Mouse (Mus musculus) bone marrow macrophage, adult 2 months (primary cell): Measurements from ENCODE around the gene Cyp2w1. TPM values are rescaled to one million over a fixed set of nuclear protein-coding genes. Genes with fewer than 3 reads are reported as not detected.
A peak's percentile ranks its signal among the peaks of the same experiment; 100 is the strongest.

Experiments
- H3K27ac ChIP-seq: 2 replicates; pipeline ENCODE4 v1.5.1; 2012; ENCODE audit warnings: low read depth, low read length; ENCODE audit not compliant: insufficient read depth
- H3K4me1 ChIP-seq: 2 replicates; pipeline ENCODE4 v1.6.1; 2012; ENCODE audit warnings: low read length; ENCODE audit not compliant: control insufficient read depth, insufficient read depth
- H3K4me3 ChIP-seq: 2 replicates; pipeline ENCODE4 v1.5.1; 2012; ENCODE audit warnings: mild to moderate bottlenecking, low read length, moderate library complexity; ENCODE audit not compliant: insufficient read depth
- CTCF ChIP-seq: IDR thresholded peaks from 2 replicates; pipeline ENCODE4 v1.5.1; 2012; ENCODE audit warnings: low read depth, mild to moderate bottlenecking, low read length, moderate library complexity
- POLR2A ChIP-seq: IDR thresholded peaks from 2 replicates; pipeline ENCODE4 v1.6.1; 2012; ENCODE audit warnings: mild to moderate bottlenecking, low read depth, low read length, borderline replicate concordance
- polyA plus RNA-seq: library from polyadenylated mRNA; stranded (reverse); fragments of >200 nt; gene quantifications from 2 replicates; pipeline ENCODE4 v1.2.4, GENCODE M21; 2012; ENCODE audit not compliant: missing spikeins, insufficient read depth, insufficient read length

The Cyp2w1 gene
- polyA plus RNA-seq, 1 experiment = not detected

- peaks cover 77% of the 10 kb centered on the region for H3K4me1 ChIP-seq
- TF ChIP-seq CTCF = no peak
- no peak for TF ChIP-seq POLR2A
- H3K4me3 ChIP-seq = no peak overlapping the region
- H3K27ac ChIP-seq = peak overlapping the region; percentile 76
Measured at GRCm38 (mm10) chr5:139373126-139373525, 20.7 kb downstream of the Cyp2w1 start.

GRCm38 (mm10) chr5:139373889-139374444 is 21.6 kb downstream of the Cyp2w1 start:
- TF ChIP-seq CTCF (no peak), POLR2A (no peak)
- no peak overlapping the region for H3K4me3 ChIP-seq
- peak overlapping the region; percentile 43 for H3K27ac ChIP-seq
- peaks cover 73% of the 10 kb centered on the region for H3K4me1 ChIP-seq

DNA sequence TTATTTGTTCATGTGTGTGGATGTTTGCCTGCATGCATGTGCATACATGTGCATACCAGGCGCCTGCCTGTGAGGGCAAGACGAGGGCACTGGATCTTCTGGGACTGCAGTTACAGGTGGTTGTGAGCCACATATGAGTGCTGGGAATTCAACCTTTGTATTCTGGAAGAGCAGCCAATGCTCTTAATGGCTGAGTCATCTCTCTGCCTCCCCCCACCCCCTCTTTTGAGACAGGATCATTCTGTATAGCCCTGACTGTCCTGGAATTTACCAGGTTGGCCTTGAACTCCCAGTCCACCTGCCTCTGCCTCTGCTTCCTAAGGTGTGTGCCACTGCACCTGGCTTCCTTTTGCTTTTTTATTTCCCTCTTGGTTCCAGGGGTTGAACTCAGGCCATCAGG is 22.4 kb downstream of the Cyp2w1 start:
- no peak overlapping the region for H3K4me3 ChIP-seq
- H3K4me1 ChIP-seq = peaks cover 74% of the 10 kb centered on the region
- no peak for TF ChIP-seq POLR2A
- TF ChIP-seq CTCF = no peak
- peak overlapping the region; percentile 43 for H3K27ac ChIP-seq

GRCm38 (mm10) chr5:139377468-139378270 is 25.3 kb downstream of the Cyp2w1 start, which contains the start of gene Gpr146:
TSS of gene Gpr146 (plus strand) at chr5:139377697.
- H3K4me1 ChIP-seq = peaks cover 61% of the 10 kb centered on the region
- TF ChIP-seq POLR2A (no peak), CTCF (no peak)
- peak within 1 kb of the TSS; percentile 98 for H3K27ac ChIP-seq
- H3K4me3 ChIP-seq = peak within 1 kb of the TSS; percentile 51

DNA sequence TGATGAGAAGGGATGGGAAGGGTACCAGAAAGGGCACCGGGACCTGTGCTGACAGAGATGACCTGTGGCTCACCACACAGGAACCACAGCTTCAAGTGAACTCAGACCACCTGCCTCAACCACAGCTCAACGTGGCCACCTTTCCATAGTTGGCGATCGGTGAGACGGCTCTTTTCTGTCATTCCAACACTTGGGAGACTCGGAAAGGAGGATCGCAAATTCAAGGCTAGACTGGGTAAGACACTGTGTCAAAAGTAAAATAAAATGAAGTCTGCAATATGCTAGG is 25.8 kb downstream of the Cyp2w1 start:
- peak overlapping the region; percentile 98 for H3K27ac ChIP-seq
- peaks cover 61% of the 10 kb centered on the region for H3K4me1 ChIP-seq

DNA sequence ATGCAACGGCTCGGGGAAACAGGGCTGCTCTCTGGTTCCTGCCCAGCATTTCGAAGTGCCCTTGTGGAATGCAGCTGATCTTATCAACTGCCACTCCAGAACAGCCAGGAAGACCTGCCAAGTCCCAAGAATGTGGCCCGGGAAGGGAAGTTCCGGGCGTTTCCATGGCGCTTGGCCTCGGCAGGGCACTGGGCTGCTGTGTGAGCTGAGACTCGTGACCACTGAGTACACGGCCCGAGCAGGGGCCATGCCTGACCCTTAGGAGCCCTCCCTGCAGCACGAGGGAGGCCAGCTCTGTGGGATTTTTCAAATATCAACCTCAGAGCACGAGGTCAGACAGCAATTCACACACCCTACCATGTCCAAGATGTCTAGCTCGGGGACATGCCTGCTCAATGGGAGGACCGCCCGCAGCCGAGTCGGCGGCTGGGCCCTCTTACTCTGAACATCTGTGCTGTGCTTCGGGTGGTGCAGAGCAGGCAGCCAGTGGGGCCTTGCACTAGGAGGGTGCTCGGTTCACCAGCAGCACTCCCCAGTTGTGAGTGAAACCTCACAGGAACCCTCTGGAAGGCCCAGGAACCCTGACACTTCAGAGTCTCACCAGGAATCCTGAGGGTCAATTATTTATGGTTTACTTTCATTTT is 26.7 kb downstream of the Cyp2w1 start:
- TF ChIP-seq POLR2A = no peak
- TF ChIP-seq CTCF = no peak
- Histone ChIP-seq H3K4me1 (peaks cover 62% of the 10 kb centered on the region), H3K27ac (peak overlapping the region; percentile 98), H3K4me3 (peak overlapping the region; percentile 51)

More for the DNA sequence above, 25.8 kb downstream of the Cyp2w1 start:
- peak overlapping the region; percentile 51 for H3K4me3 ChIP-seq
- TF ChIP-seq POLR2A (no peak), CTCF (no peak)

DNA sequence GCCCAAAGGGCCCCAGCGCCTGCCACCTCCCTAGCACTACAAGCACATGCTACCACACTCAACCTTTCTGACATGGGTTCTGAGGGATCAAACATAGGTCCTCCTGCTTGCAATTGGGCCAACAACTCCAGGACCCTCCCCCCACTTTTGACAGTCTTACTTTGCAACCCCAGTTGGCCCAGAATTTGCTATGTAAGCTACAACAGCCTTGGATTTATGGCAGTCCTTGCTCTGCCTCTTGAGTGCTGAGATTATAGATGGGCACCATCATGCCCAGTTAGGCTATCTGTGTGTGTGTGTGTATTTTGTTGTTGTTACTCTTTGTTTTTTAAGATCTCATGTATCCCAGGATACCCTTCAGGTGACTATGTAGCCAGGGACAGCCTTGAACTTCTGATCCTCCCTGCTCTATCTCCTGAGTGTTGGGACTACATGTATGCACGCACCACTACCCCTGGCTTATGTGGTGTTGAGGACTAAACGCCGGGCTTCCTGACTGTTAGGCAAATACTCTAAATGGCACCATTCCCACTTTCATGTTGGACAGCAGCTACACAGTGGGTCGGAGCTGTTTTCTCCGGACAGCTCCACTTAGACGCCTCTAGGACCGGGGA is 27.5 kb downstream of the Cyp2w1 start:
- no peak for TF ChIP-seq POLR2A
- Histone ChIP-seq H3K4me3 (peak overlapping the region; percentile 51), H3K4me1 (peaks cover 62% of the 10 kb centered on the region), H3K27ac (peak overlapping the region; percentile 98)

GRCm38 (mm10) chr5:139380385-139381248 is 28.2 kb downstream of the Cyp2w1 start:
- H3K4me1 ChIP-seq = peaks cover 60% of the 10 kb centered on the region

More at GRCm38 (mm10) chr5:139380385-139381248, 28.2 kb downstream of the Cyp2w1 start:
- Histone ChIP-seq H3K4me3 (peak overlapping the region; percentile 72), H3K27ac (peak overlapping the region; percentile 98)
- no peak for TF ChIP-seq POLR2A
- no peak for TF ChIP-seq CTCF
